Mouse (Mus musculus) right cerebral cortex, adult 18-20 months (tissue): ENCODE measurements around the gene Cyyr1.
"Not testable (repeated sequence)": the region's sequence is repeated elsewhere in the genome, so short reads cannot be mapped to it uniquely, and the experiment has no call there.

Experiments
- DNase-seq: peaks from one replicate; pipeline ENCODE4 v3.0.0; 2022; ENCODE audit warnings: mixed read lengths

The Cyyr1 gene

GRCm38 (mm10) chr16:85553297-85553696 is at the start of gene Cyyr1:
Gene Cyyr1, minus strand, starts transcription at chr16:85553397.
- not testable (repeated sequence) for DNase-seq

- no peak for DNase-seq
Measured at GRCm38 (mm10) chr16:85588844-85589243, 35.6 kb upstream of the Cyyr1 start.

GRCm38 (mm10) chr16:85587573-85588226 is 34.5 kb upstream of the Cyyr1 start:
- DNase-seq, result no peak

GRCm38 (mm10) chr16:85566474-85566873 is 13.3 kb upstream of the Cyyr1 start:
- DNase-seq, result no peak

GRCm38 (mm10) chr16:85553838-85554237 is 641 bp upstream of the Cyyr1 start:
- no peak for DNase-seq

GRCm38 (mm10) chr16:85551976-85552375 is 1.2 kb downstream of the Cyyr1 start:
- DNase-seq, result not testable (repeated sequence)

GRCm38 (mm10) chr16:85549971-85550567 is 3.1 kb downstream of the Cyyr1 start:
- DNase-seq, result no peak

GRCm38 (mm10) chr16:85546519-85546918 is 6.7 kb downstream of the Cyyr1 start:
- no peak for DNase-seq

- DNase-seq, result no peak
Measured at GRCm38 (mm10) chr16:85541676-85542273, 11.4 kb downstream of the Cyyr1 start.

GRCm38 (mm10) chr16:85541023-85541422 is 12.2 kb downstream of the Cyyr1 start:
- DNase-seq, result no peak

- no peak for DNase-seq
Measured at GRCm38 (mm10) chr16:85538367-85538766, 14.8 kb downstream of the Cyyr1 start.

- no peak for DNase-seq
Measured at GRCm38 (mm10) chr16:85536075-85536474, 17.1 kb downstream of the Cyyr1 start.

GRCm38 (mm10) chr16:85527743-85528620 is 25.2 kb downstream of the Cyyr1 start:
- no peak for DNase-seq

GRCm38 (mm10) chr16:85524589-85524988 is 28.6 kb downstream of the Cyyr1 start:
- DNase-seq, result no peak

GRCm38 (mm10) chr16:85507264-85507663 is 45.9 kb downstream of the Cyyr1 start:
- no peak for DNase-seq

GRCm38 (mm10) chr16:85505108-85505507 is 48.1 kb downstream of the Cyyr1 start:
- no peak for DNase-seq

GRCm38 (mm10) chr16:85503416-85503815 is 49.8 kb downstream of the Cyyr1 start:
- peak; percentile 5 for DNase-seq

GRCm38 (mm10) chr16:85495837-85496236 is 57.4 kb downstream of the Cyyr1 start:
- DNase-seq, result no peak

- peak; percentile 1 for DNase-seq
Measured at GRCm38 (mm10) chr16:85488105-85488607, 65.0 kb downstream of the Cyyr1 start.

GRCm38 (mm10) chr16:85487266-85487665 is 65.9 kb downstream of the Cyyr1 start:
- peak; percentile 65 for DNase-seq

- DNase-seq, result no peak
Measured at GRCm38 (mm10) chr16:85484557-85484956, 68.6 kb downstream of the Cyyr1 start.

- DNase-seq, result no peak
Measured at GRCm38 (mm10) chr16:85474552-85475071, 78.6 kb downstream of the Cyyr1 start.

GRCm38 (mm10) chr16:85470057-85470456 is 83.1 kb downstream of the Cyyr1 start:
- no peak for DNase-seq
